Mouse (Mus musculus) ES-E14 (cell line): ENCODE data around the gene Snx33.

Experiments used
- CHD2 ChIP-seq: IDR thresholded peaks from 2 replicates; pipeline ENCODE4 v1.6.1; 2014; ENCODE audit warnings: mild to moderate bottlenecking, low read depth, low read length, inconsistent platforms
- HCFC1 ChIP-seq: IDR thresholded peaks from 2 replicates; pipeline ENCODE4 v1.6.1; 2012; ENCODE audit warnings: low read length, inconsistent platforms, borderline replicate concordance; ENCODE audit not compliant: insufficient read depth
- MAFK ChIP-seq: IDR thresholded peaks from 2 replicates; pipeline ENCODE4 v1.6.1; 2014; ENCODE audit warnings: mild to moderate bottlenecking, low read depth, low read length, inconsistent platforms; ENCODE audit not compliant: insufficient read depth
- ZC3H11A ChIP-seq: IDR thresholded peaks from 2 replicates; pipeline ENCODE4 v1.6.1; 2012; ENCODE audit warnings: low read depth, mild to moderate bottlenecking, inconsistent platforms, low read length, borderline replicate concordance
- ZNF384 ChIP-seq: IDR thresholded peaks from 2 replicates; pipeline ENCODE4 v1.6.1; 2012; ENCODE audit warnings: low read depth, low read length, inconsistent platforms

GRCm38 (mm10) chr9:56929496-56929895, 1.3 kb upstream of the Snx33 start:
- TF ChIP-seq CHD2 (no peak), ZNF384 (no peak), MAFK (no peak), HCFC1 (no peak), ZC3H11A (no peak)
